ENCODE assay signal across 8 mouse cellular contexts in genomic region chr7:144938661-144939343, GRCm38 (mm10). TPM values are rescaled to one million over a fixed set of nuclear protein-coding genes. Genes with fewer than 3 reads are reported as not detected.
DNase-seq lines count a peak whose midpoint lies in the region; ATAC-seq lines count a peak whose summit lies in the region.

No protein-coding gene starts in this region.

- peak overlapping the region; percentile 64 for H3K4me3 ChIP-seq in forebrain, embryonic 13.5 days
- peak overlapping the region; percentile 83 for H3K4me3 ChIP-seq in midbrain, embryonic 10.5 days

- DNase-seq in 3134 (ENCODE audit: extremely low read depth, insufficient read length, low spot score) (peak; percentile 70), 416B (ENCODE audit: low read depth) (peak; percentile 41)
- DNase-seq in kidney, adult 9 months: peak; percentile 26
- DNase-seq in midbrain, embryonic 10.5 days (ENCODE audit: low spot score): no peak
- no peak for DNase-seq in layer of hippocampus, adult 9-11 months
- no peak for DNase-seq in urinary bladder, adult 2 months (ENCODE audit: low spot score)

- peak overlapping the region; percentile 78 for H3K27ac ChIP-seq in forebrain, embryonic 13.5 days
- peak overlapping the region; percentile 98 for H3K27ac ChIP-seq in midbrain, embryonic 10.5 days (replicated peaks)

- H3K4me2 ChIP-seq in forebrain, embryonic 13.5 days: peak overlapping the region; percentile 97

- H3K9me3 ChIP-seq in forebrain, embryonic 13.5 days (replicated peaks): no peaks in the 10 kb centered on the region
- no peaks in the 10 kb centered on the region for H3K9me3 ChIP-seq in midbrain, embryonic 10.5 days (replicated peaks)

- peaks cover 41% of the 10 kb centered on the region for H3K27me3 ChIP-seq in forebrain, embryonic 13.5 days
- peaks cover 41% of the 10 kb centered on the region for H3K27me3 ChIP-seq in midbrain, embryonic 10.5 days (ENCODE audit: low read depth, poor library complexity, severe bottlenecking)

- ATAC-seq in forebrain, embryonic 13.5 days: no peak
- no peak for ATAC-seq in frontal cortex, adult (ENCODE audit: low TSS enrichment)

- H3K9ac ChIP-seq in forebrain, embryonic 13.5 days: peak overlapping the region; percentile 84

- peaks cover 78% of the 10 kb centered on the region for H3K4me1 ChIP-seq in forebrain, embryonic 13.5 days
- H3K4me1 ChIP-seq in midbrain, embryonic 10.5 days: peaks cover 89% of the 10 kb centered on the region

- under 1% methylated on average over 32 of the region's 32 CpGs for WGBS in forebrain, embryonic 13.5 days
- WGBS in midbrain, embryonic 10.5 days: under 1% methylated on average over 32 of the region's 32 CpGs

- H3K36me3 ChIP-seq in forebrain, embryonic 13.5 days (ENCODE audit: poor library complexity, severe bottlenecking): peaks cover 31% of the 10 kb centered on the region
- H3K36me3 ChIP-seq in midbrain, embryonic 10.5 days: peaks cover 41% of the 10 kb centered on the region

RNA-seq across cellular contexts. Expression of gene Ccnd1, which starts 0.9 kb away (rescaled TPM):
- polyA plus RNA-seq in forebrain, embryonic 13.5 days (2015; fragmentation: Nextera tagmentation; extraction: Ambion mirVana): 111 and 131 TPM in 2 replicates
- polyA plus RNA-seq in midbrain, embryonic 10.5 days (2016; fragmentation: Nextera tagmentation; extraction: Ambion mirVana): 238 and 258 TPM in 2 replicates
- polyA plus RNA-seq in urinary bladder, adult 2 months (2012; rRNA removed): 79.1 and 96.1 TPM in 2 replicates

RNA-seq across cellular contexts. Expression of gene LTO1, which starts 23.9 kb away (rescaled TPM):
- 36.1 and 45.6 TPM in 2 replicates for polyA plus RNA-seq in forebrain, embryonic 13.5 days (2015; fragmentation: Nextera tagmentation; extraction: Ambion mirVana)
- polyA plus RNA-seq in midbrain, embryonic 10.5 days (2016; fragmentation: Nextera tagmentation; extraction: Ambion mirVana): 30.7 and 34.4 TPM in 2 replicates
- polyA plus RNA-seq in urinary bladder, adult 2 months (2012; rRNA removed): 48.1 and 48.3 TPM in 2 replicates

RNA-seq across cellular contexts. Expression of gene Fgf15, which starts 42.5 kb away (rescaled TPM):
- polyA plus RNA-seq in forebrain, embryonic 13.5 days (2015; fragmentation: Nextera tagmentation; extraction: Ambion mirVana): 48.2 and 63.2 TPM in 2 replicates
- polyA plus RNA-seq in midbrain, embryonic 10.5 days (2016; fragmentation: Nextera tagmentation; extraction: Ambion mirVana): 96.3 and 110 TPM in 2 replicates
- not detected in 2 replicates for polyA plus RNA-seq in urinary bladder, adult 2 months (2012; rRNA removed)

Comparison
In these comparisons a context has a peak if more than half of its experiments do, and no peak if none do; other contexts are left out.
1. DNase-seq: peak in 3134 (single experiment), 416B (single experiment) and kidney, adult 9 months (single experiment); none in midbrain, embryonic 10.5 days (single experiment), layer of hippocampus, adult 9-11 months (single experiment) and urinary bladder, adult 2 months (single experiment).
2. RNA of gene Fgf15, which starts 42.5 kb away (polyA plus RNA-seq): 96.3 to 110 TPM in midbrain, embryonic 10.5 days and 48.2 to 63.2 TPM in forebrain, embryonic 13.5 days; not detected in urinary bladder, adult 2 months; every median in the first group is over 10 times any median in the second.